Mouse (Mus musculus) stomach, postnatal 0 days (tissue): Measurements from ENCODE around the gene Dppa4. TPM values are rescaled to one million over a fixed set of nuclear protein-coding genes. Genes with fewer than 3 reads are reported as not detected.

ENCODE experiments used
- ATAC-seq: fragments of 200-750 bp; cut with Nextera tagmentation; 2 replicates; pipeline ENCODE4 v1.8.0; 2017; ENCODE audit not compliant: low FRiP score, low TSS enrichment
- DNase-seq: peaks from one replicate; pipeline ENCODE4 v3.0.0-alpha.2; 2016; ENCODE audit warnings: low spot score
- H3K27ac ChIP-seq: fragments of 300-500 bp; sonication (generic); replicated peaks from 2 replicates; pipeline ENCODE4 v1.5.1; 2014; ENCODE audit warnings: mild to moderate bottlenecking, control low read depth
- H3K27me3 ChIP-seq: fragments of 300-500 bp; sonication (generic); 2 replicates; pipeline ENCODE4 v1.6.1; 2014; ENCODE audit warnings: low read length; ENCODE audit not compliant: control insufficient read depth, insufficient read depth
- H3K36me3 ChIP-seq: fragments of 300-500 bp; sonication (generic); 2 replicates; pipeline ENCODE4 v1.6.1; 2014; ENCODE audit warnings: low read length, mixed read lengths; ENCODE audit not compliant: control insufficient read depth, insufficient read depth
- H3K4me1 ChIP-seq: fragments of 300-500 bp; sonication (generic); replicated peaks from 2 replicates; pipeline ENCODE4 v1.6.1; 2014; ENCODE audit warnings: antibody characterized with exemption; ENCODE audit not compliant: control insufficient read depth, insufficient read depth
- H3K4me2 ChIP-seq: fragments of 300-500 bp; sonication (generic); replicated peaks from 2 replicates; pipeline ENCODE4 v1.6.1; 2014; ENCODE audit warnings: low read depth, mild to moderate bottlenecking, control low read depth, moderate library complexity
- H3K4me3 ChIP-seq: fragments of 300-500 bp; sonication (generic); 2 replicates; pipeline ENCODE4 v1.5.1; 2014; ENCODE audit warnings: low read depth, low read length, control low read depth
- H3K9ac ChIP-seq: fragments of 300-500 bp; sonication (generic); 2 replicates; pipeline ENCODE4 v1.6.1; 2014; ENCODE audit warnings: mild to moderate bottlenecking, low read length, control low read depth, mixed read lengths
- H3K9me3 ChIP-seq: fragments of 300-500 bp; sonication (generic); 2 replicates; pipeline ENCODE4 v1.6.1; 2016; ENCODE audit warnings: low read length; ENCODE audit not compliant: control insufficient read depth
- CTCF ChIP-seq: IDR thresholded peaks from 2 replicates; pipeline ENCODE4 v1.5.1; 2016; ENCODE audit warnings: antibody characterized with exemption, low read depth, mild to moderate bottlenecking, moderate library complexity
- EP300 ChIP-seq: optimal IDR thresholded peaks from 2 replicates; pipeline ENCODE3; 2016; ENCODE audit warnings: antibody characterized with exemption
- WGBS: fragments of 180-500 bp; shearing (Covaris S2); extraction: QIAGEN DNeasy Blood & Tissue Kit; methylation state at CpG from one replicate; pipeline ENCODE4 v1.1.7; 2014; 5-methylcytosine and 5-hydroxymethylcytosine counted together
- polyA plus RNA-seq: library from polyadenylated mRNA; unstranded; fragments of >200 nt; fragmentation: Nextera tagmentation; extraction: Ambion mirVana; gene quantifications from 2 replicates; pipeline ENCODE4 v1.2.1, GENCODE M21; 2015

Dppa4 gene
- polyA plus RNA-seq, 1 experiment from 2014 or later: not detected

DNA sequence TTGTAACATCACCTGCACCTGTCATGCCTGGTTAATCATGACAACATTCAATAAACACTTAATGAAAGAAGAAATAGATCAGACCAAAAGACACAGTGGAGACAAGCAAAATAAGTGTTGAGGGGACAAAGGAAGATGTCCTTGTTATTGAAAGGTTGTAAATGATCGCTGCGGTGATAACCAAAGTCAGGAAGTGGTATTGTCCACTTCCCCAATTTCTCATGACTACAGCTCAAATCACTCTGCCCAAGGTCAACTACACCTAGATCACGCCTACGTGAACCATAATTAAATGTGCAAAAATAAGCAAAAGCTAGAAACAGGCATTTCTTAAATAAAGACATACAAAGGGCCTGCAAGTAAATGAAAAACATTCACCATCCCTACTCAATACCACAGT is 24.0 kb upstream of the Dppa4 start:
- no peak overlapping the region for H3K4me2 ChIP-seq
- H3K9me3 ChIP-seq: no peaks in the 10 kb centered on the region
- H3K36me3 ChIP-seq: no peaks in the 10 kb centered on the region
- H3K4me3 ChIP-seq: no peak overlapping the region
- ATAC-seq (no peak), DNase-seq (no peak)
- H3K4me1 ChIP-seq: no peaks in the 10 kb centered on the region
- H3K27me3 ChIP-seq: no peaks in the 10 kb centered on the region
- WGBS: 88% methylated on average over 4 of the region's 4 CpGs
- TF ChIP-seq CTCF (no peak), EP300 (no peak)
- no peak overlapping the region for H3K9ac ChIP-seq
- H3K27ac ChIP-seq: no peak overlapping the region

DNA sequence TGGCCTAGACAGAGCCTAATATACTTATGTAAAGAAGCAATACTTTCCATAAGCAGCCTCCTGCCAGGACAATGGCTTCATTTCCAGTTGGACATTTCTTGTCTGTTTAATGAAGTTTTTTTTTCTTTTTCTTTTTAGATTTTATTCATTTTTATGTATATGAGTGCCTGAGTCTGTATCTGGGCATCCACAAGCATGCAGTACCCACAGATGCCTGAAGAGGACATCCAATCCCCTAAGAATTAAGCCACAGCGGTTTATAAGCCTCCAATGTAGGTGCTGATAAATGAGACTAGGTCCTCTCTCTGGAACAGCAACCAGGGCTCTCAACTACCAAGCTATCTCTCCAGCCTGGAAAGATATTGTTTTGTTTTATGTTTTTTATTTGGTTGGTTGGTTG is 20.6 kb upstream of the Dppa4 start:
- no peak overlapping the region for H3K27ac ChIP-seq
- DNase-seq (no peak), ATAC-seq (no peak)
- H3K9me3 ChIP-seq: no peaks in the 10 kb centered on the region
- no peaks in the 10 kb centered on the region for H3K4me1 ChIP-seq
- no peak for TF ChIP-seq CTCF
- no peak for TF ChIP-seq EP300
- 89% methylated on average over 1 of the region's 1 CpGs for WGBS
- no peak overlapping the region for H3K9ac ChIP-seq
- H3K4me2 ChIP-seq: no peak overlapping the region
- no peaks in the 10 kb centered on the region for H3K36me3 ChIP-seq
- H3K4me3 ChIP-seq: no peak overlapping the region
- no peaks in the 10 kb centered on the region for H3K27me3 ChIP-seq

DNA sequence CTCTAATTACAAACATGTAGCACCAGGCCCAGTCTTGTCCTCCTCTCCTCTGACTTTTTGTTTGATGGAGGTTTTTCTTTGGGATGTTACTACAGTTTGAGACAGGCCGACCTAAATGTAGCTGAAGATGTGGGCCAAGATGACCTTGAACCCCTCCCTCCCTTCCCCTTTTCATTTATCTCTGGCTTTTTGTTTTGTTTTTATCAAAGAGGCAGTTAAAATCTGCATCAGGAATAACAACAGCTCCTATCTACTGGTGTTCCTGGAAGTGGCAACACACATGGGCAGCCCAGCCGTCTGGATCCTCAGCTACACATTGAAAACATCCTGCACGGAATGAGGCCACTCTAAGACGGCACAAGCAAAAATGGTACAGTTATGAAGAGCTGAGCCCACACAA is 17.7 kb upstream of the Dppa4 start:
- no peak for ATAC-seq
- no peak overlapping the region for H3K4me3 ChIP-seq
- no peak overlapping the region for H3K27ac ChIP-seq
- no peak overlapping the region for H3K4me2 ChIP-seq
- WGBS: 74% methylated on average over 4 of the region's 4 CpGs
- no peaks in the 10 kb centered on the region for H3K27me3 ChIP-seq
- TF ChIP-seq CTCF (no peak), EP300 (no peak)
- no peak for DNase-seq
- no peaks in the 10 kb centered on the region for H3K36me3 ChIP-seq
- no peaks in the 10 kb centered on the region for H3K4me1 ChIP-seq
- H3K9ac ChIP-seq: no peak overlapping the region
- H3K9me3 ChIP-seq: no peaks in the 10 kb centered on the region

DNA sequence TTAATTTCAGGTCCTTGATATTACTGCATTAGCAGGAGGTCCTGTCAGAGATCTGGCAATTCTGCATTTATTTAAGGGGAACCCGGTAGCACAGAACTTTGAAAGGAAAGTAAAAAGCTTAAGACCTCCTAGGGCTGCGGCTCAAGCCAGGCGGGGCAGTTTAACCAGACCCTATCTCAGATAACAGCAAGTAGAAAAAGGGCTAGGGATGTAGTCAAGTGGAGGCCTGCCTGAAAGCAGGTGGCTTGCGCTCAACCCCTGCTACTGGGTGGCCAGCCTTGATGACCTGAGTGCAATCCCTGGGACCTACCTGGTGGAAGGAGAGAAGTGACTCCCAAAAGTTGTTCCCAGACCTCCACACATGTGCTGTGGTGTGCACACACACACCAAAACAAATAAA is 6.6 kb upstream of the Dppa4 start:
- Histone ChIP-seq H3K4me3 (no peak overlapping the region), H3K9me3 (no peaks in the 10 kb centered on the region), H3K4me1 (no peaks in the 10 kb centered on the region), H3K27me3 (no peaks in the 10 kb centered on the region), H3K27ac (no peak overlapping the region), H3K36me3 (no peaks in the 10 kb centered on the region), H3K4me2 (no peak overlapping the region), H3K9ac (no peak overlapping the region)
- no peak for DNase-seq
- ATAC-seq: no peak
- TF ChIP-seq CTCF (no peak), EP300 (no peak)
- WGBS: 62% methylated on average over 4 of the region's 4 CpGs

DNA sequence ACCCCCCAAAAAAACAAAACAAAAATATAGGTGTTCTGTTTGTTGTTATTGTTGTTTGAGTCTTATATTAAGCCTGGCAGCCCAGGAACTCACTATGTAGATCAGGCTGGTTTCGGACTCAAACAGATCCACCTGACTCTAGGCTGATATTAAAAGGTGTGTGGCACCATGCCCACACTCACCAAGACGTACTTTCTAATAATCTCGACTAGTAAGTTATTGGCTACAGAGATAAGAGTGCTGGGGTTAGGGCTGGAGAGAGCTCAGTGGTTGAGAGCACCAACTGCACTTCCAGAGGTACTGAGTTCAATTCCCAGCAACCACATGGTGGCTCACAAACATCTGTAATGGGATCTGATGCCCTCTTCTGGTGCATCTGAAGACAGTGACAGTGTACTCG is 2.6 kb upstream of the Dppa4 start:
- Histone ChIP-seq H3K36me3 (no peaks in the 10 kb centered on the region), H3K27me3 (no peaks in the 10 kb centered on the region), H3K27ac (no peak overlapping the region), H3K4me1 (no peaks in the 10 kb centered on the region), H3K9ac (no peak overlapping the region), H3K9me3 (no peaks in the 10 kb centered on the region), H3K4me2 (no peak overlapping the region), H3K4me3 (no peak overlapping the region)
- 89% methylated on average over 4 of the region's 4 CpGs for WGBS
- TF ChIP-seq EP300 (no peak), CTCF (no peak)
- ATAC-seq: no peak
- no peak for DNase-seq

DNA sequence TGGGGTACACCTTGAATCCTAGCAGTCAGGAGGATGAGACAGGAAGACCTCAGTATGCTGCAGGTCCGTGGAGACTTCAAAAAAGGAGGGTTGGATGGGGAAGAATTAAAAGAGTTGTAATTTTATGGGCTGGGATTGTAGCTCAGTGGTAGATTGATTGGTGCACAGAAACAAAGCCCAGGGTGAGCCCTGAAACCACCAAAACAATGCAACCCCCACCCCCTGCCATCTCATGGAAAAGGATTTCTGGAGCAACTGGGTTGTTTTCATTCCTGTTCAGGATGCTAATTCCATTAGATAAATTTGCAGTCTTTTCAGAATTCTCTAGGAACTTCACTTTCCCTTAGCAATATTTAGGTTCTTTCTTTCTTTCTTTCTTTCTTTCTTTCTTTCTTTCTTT is 732 bp upstream of the Dppa4 start:
- 74% methylated on average over 1 of the region's 1 CpGs for WGBS
- no peaks in the 10 kb centered on the region for H3K4me1 ChIP-seq
- no peak overlapping the region for H3K4me2 ChIP-seq
- H3K27ac ChIP-seq: no peak overlapping the region
- H3K9ac ChIP-seq: no peak overlapping the region
- TF ChIP-seq CTCF (no peak), EP300 (no peak)
- DNase-seq (no peak), ATAC-seq (no peak)
- no peaks in the 10 kb centered on the region for H3K9me3 ChIP-seq
- no peak overlapping the region for H3K4me3 ChIP-seq
- no peaks in the 10 kb centered on the region for H3K27me3 ChIP-seq
- no peaks in the 10 kb centered on the region for H3K36me3 ChIP-seq
